Mouse (Mus musculus) adrenal gland (tissue): ENCODE results near the gene Arhgap9.

Source experiments
- intact Hi-C: fragments of 180-260 bp; cut with DNase I; formaldehyde crosslinking; loops from one replicate; pipeline ENCODE4 v1.15.1; 2025
- long read RNA-seq, 2 experiments: library from polyadenylated mRNA; unstranded; transcript quantifications; one replicate each; pipeline ENCODE4 v2.0.0; 2020; ENCODE audit warnings: borderline replicate concordance in 1 of 2; ENCODE audit not compliant: insufficient replicate concordance in 1 of 2

Arhgap9 gene
- long read RNA-seq, experiment 1, partial matches to known transcripts: 0 of 3 reads
- long read RNA-seq, experiment 1, other reads (novel, unspliced or antisense): 0 of 3 reads
- long read RNA-seq, experiment 2: 0 reads

- intact Hi-C loops: no loop called here
Observed at GRCm38 (mm10) chr10:127321621-127322020, at the start of gene Arhgap9. Gene Arhgap9 (plus strand): TSS chr10:127321964.

- intact Hi-C loops: no loop called here
Observed at GRCm38 (mm10) chr10:127272371-127272770, 49.4 kb upstream of the Arhgap9 start.

GRCm38 (mm10) chr10:127274261-127275022 is 47.3 kb upstream of the Arhgap9 start:
- intact Hi-C loops: no loop called here

DNA sequence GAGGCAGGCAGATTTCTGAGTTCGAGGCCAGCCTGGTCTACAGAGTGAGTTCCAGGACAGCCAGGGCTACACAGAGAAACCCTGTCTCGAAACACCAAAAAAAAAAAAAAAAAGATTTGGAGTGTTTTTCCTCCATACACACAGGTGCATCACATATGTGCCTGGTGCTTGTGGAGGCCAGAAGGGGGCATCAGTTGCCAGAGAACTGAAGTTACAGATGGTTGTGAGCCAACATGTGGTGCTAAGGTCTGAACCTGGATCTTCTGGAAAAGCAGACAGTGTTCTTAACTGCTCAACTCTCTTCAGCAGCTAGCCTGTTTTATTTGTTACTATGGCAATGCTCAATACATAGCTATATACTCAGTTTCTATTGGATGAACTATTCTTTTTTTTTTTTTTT is 42.0 kb upstream of the Arhgap9 start:
- intact Hi-C loops: no loop called here

- intact Hi-C loops: no loop called here
Observed at GRCm38 (mm10) chr10:127281316-127281715, 40.4 kb upstream of the Arhgap9 start.

- intact Hi-C loops: no loop called here
Observed at GRCm38 (mm10) chr10:127282620-127283215, 39.0 kb upstream of the Arhgap9 start.

- intact Hi-C loops: no loop called here
Observed at GRCm38 (mm10) chr10:127284105-127284622, 37.6 kb upstream of the Arhgap9 start.

GRCm38 (mm10) chr10:127284724-127285500 is 36.9 kb upstream of the Arhgap9 start:
- intact Hi-C loops: no loop called here

GRCm38 (mm10) chr10:127285644-127286043 is 36.1 kb upstream of the Arhgap9 start:
- intact Hi-C loops: no loop called here

DNA sequence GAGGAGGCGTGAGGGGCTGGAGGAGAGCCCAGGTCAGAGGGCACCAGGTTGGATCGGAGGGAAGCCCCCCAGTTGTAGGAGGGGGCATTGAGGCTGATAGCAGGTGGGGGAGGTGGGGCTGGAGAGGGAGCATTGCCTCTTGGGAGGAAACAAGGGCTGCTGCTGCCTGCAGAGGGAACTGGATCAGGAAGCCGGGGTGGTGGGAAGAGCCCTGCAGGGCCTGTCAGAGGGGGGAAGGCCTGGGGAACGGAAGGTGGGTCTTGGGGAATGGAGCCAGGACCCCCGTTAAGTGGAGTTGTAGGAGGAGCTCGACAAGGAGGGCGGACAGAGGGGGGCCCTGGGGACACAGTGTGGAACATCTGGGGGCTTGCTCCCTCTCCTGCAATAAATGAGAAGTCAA is 35.6 kb upstream of the Arhgap9 start:
- intact Hi-C loops: no loop called here

- intact Hi-C loops: no loop called here
Observed at GRCm38 (mm10) chr10:127286730-127287129, 35.0 kb upstream of the Arhgap9 start.

DNA sequence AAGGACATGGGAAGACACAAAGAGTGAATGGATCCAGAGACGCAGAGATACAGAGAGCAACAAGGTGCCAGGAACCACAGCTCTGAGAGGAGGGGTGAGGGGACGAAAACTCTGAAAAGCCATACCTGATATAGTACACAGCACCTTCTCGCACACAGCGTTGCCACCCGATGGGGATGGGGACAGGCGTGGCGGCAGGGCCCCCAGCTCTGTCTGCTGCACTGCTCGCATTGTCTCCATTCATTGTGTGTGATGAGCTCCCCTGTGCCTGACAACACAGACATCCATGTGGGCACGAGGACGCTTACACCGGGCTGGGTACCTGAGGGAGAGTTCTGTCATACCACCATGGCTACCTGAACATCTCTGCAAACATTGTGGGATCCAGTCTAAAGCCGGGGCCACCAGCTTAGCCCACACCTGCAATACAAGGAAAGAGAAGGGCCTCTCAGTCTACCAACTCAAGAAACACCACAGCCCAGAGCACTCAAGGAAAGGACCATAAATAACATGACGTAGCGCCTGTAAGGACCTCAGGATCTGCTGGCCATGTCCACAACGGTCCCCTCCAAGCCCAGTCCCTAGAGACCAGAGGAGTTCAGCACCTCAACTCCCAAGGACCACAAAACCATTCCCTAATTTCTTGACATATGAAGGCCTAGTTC is 34.4 kb upstream of the Arhgap9 start:
- intact Hi-C loops: no loop called here

DNA sequence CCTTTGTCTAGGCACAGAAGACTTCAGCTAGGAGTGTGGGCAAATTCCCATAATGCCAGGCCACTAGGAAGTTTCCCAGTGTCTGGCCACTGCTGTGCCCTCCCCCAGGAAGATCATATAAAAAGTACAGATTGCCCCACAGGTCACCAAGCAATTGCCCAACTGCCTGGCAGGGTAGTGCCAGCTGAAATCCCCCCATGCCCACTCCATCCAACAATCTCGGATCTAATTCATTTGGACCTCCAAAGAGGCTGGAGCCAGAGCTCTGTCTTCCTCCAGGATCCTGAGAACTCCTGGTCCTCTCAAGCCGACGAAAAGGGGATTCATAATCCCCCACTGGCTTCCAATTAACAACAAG is 33.8 kb upstream of the Arhgap9 start:
- intact Hi-C loops: no loop called here

GRCm38 (mm10) chr10:127288328-127288799 is 33.4 kb upstream of the Arhgap9 start:
- intact Hi-C loops: no loop called here

- intact Hi-C loops: no loop called here
Observed at GRCm38 (mm10) chr10:127288800-127289572, 32.8 kb upstream of the Arhgap9 start, which contains the start of gene Mbd6. Gene Mbd6 (minus strand): TSS chr10:127289018.

DNA sequence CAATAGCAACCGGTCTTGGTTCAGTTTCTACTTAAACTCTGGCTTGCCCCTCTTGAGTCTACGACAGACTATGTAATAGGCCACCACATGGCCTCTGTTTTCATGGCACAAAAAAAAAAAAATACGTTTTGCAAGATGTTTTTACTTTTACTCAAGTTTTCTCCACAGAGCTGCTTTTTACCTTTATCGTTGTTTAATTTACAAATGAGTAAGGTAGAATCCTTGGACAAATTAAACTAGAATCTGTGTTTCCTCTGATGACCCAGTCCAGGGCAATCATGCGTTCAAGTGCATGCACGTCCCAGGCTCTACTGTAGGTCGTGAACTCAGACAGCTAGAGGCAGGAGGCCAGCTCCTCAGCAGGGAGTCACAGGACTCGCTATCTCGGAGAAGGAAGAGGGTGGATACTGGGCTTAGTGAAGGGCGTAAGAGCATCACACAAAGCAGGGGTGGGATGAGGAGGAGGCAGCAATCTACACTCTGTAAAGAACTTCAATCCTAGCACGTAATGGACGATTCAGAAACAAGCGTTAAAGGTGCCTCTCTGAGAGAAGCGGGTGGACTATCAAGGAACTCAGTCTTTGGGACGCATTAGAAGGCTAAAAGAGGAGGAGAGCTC is 32.1 kb upstream of the Arhgap9 start:
- intact Hi-C loops: loop anchor here (1.0 to 2.0 kb wide), 2 partner anchors 21 to 23 kb away; partner anchors contain the start of genes Dctn2 and Mars

DNA sequence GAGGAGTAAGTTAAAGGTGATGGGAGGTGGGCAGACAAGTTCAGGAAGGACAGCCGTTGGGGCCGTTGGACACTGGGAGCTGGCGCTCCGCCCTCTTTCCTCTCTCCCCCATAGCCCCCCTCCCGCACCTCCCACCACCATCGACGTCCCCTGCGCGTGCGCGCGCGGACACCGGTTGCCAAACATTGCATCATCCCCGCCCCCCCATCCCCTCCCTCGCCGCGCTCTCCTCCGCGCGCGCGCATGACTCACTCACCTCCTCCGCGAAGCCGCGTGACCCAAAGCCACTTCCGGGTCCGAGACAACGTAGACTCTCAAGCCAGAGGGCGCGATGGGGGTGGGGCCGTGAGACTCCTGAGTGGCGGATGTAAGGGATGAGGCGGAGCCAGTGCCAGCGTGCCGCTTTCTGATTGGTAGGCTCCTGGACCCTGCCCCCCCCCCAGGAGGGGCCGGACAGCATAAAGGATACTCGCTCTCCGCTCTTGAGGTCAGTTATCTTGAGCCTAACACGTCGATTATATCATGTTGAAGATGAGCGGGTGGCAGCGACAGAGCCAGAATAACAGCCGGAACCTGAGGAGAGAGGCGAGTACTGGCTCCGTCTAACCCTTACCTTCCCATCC is 31.3 kb upstream of the Arhgap9 start:
- intact Hi-C loops: loop anchor here (1.0 to 2.0 kb wide), 2 partner anchors 20 to 24 kb away; partner anchors contain the start of genes Dctn2 and Mars

DNA sequence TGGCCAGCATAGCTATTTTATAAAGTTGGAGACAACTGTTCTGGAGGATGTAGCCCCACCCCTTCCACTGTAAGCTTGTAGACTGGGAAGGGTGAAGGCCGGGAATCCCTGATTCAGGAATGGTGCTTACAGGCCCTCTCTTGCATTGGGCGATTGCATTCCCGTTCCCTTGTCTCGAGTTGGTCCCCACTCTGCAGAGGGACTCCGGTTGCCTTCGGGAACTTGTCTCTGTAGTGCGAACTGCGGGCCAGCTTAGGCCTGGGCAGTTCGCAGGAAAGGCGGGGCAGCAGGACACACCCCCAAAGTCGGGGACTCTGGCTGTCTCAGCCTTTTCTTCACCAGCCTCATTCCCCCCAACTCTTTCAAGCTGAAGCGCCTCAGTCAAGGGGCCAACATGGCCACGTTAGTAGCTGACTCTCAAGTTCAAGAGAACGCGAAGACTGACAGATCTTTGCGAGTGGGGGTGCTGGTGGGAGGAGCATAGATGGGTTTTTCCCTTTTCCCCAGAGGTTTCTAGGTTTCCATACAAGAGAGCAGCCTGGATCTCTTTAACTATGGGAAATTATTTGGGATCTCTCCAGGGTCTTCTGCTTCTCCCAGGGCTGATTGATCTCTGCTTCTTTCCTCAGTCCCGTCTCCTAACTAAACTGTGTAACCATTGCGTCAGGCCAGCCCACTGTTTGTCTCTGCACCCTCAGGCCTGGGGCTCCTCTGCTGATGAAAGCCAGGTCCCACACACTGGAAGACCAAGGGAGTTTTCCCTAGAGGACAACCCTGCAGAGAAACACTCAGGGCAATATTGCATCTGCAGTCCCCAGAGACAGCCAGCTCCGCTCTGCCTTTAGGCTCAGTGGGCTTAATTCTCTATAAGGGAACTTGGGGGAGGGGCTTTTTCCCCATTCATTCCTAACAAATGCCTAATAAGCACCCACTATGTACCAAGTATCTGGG is 30.6 kb upstream of the Arhgap9 start:
- intact Hi-C loops: loop anchor here (1.0 to 2.0 kb wide), 2 partner anchors 20 to 25 kb away; partner anchors contain the start of genes Dctn2 and Mars
